ENCODE assay signal across 20 mouse cellular contexts in genomic region chr4:47605676-47606075, GRCm38 (mm10).
DNase-seq lines count a peak whose midpoint lies in the region; ATAC-seq and TF ChIP-seq lines count a peak whose summit lies in the region.
"Had no signal": no experiment of that assay in that cellular context is flagged by ENCODE, and none has a peak within 500 bp of the region (broad histone marks: within the 10 kb centered on the region; RNA-seq: fewer than 3 reads in every experiment).

No protein-coding gene starts in this region.

- 63% methylated on average over 4 of the region's 4 CpGs for WGBS in liver, embryonic 12.5 days (ENCODE audit: insufficient replicate concordance)
- WGBS in hindbrain, embryonic 14.5 days, result 87% methylated on average over 4 of the region's 4 CpGs

- 0 out of 2 replicates have a peak overlapping the region, but pooled peaks have one; percentile 24 for H3K27ac ChIP-seq in gastrocnemius, adult 2 months
- H3K27ac ChIP-seq in liver, embryonic 12.5 days, result no peak overlapping the region
- H3K27ac ChIP-seq in hindbrain, embryonic 14.5 days, result no peak overlapping the region
- H3K27ac ChIP-seq: embryonic facial prominence, embryonic 13.5 days; forebrain, embryonic 12.5 days; hindbrain, embryonic 12.5 days; hindbrain, postnatal 0 days had no signal

- intact Hi-C loops in gastrocnemius, adult 2 months (cut with DNase I), result no loop called here

- no peak overlapping the region for H3K9ac ChIP-seq in liver, embryonic 12.5 days
- no peak overlapping the region for H3K9ac ChIP-seq in hindbrain, embryonic 14.5 days
- H3K9ac ChIP-seq: embryonic facial prominence, embryonic 13.5 days; forebrain, embryonic 12.5 days; hindbrain, embryonic 12.5 days had no signal

- H3K4me1 ChIP-seq in liver, embryonic 12.5 days, result no peaks in the 10 kb centered on the region
- 0 out of 2 replicates have a peak, but pooled peaks cover 6% of the 10 kb centered on the region for H3K4me1 ChIP-seq in hindbrain, embryonic 14.5 days (replicated peaks; ENCODE audit: control insufficient read depth, insufficient read depth, low read length)

- no peak for ATAC-seq in liver, embryonic 12.5 days
- ATAC-seq in hindbrain, embryonic 14.5 days (ENCODE audit: low FRiP score), result no peak
- ATAC-seq: CD4-positive, CD25-positive, alpha-beta regulatory T cell, adult 4 months; forebrain, embryonic 16.5 days; hindbrain, postnatal 0 days had no signal

- 0 out of 2 replicates have a peak, but pooled peaks cover 4% of the 10 kb centered on the region for H3K27me3 ChIP-seq in liver, embryonic 12.5 days (replicated peaks)
- H3K27me3 ChIP-seq in hindbrain, embryonic 14.5 days (ENCODE audit: control insufficient read depth, insufficient read depth, low read length), result no peaks in the 10 kb centered on the region
- H3K27me3 ChIP-seq: embryonic facial prominence, embryonic 13.5 days; forebrain, embryonic 12.5 days; hindbrain, embryonic 12.5 days had no signal

- no peaks in the 10 kb centered on the region for H3K36me3 ChIP-seq in liver, embryonic 12.5 days
- H3K36me3 ChIP-seq in hindbrain, embryonic 14.5 days (replicated peaks; ENCODE audit: control insufficient read depth, insufficient read depth), result no peaks in the 10 kb centered on the region
- H3K36me3 ChIP-seq: embryonic facial prominence, embryonic 13.5 days; forebrain, embryonic 12.5 days; G1E; hindbrain, embryonic 12.5 days had no signal

- TF ChIP-seq CTCF in gastrocnemius, adult 2 months (IDR thresholded peaks at IDR 0.05), result no peak

- H3K9me3 ChIP-seq in liver, embryonic 12.5 days (replicated peaks), result no peaks in the 10 kb centered on the region
- no peaks in the 10 kb centered on the region for H3K9me3 ChIP-seq in hindbrain, embryonic 14.5 days (ENCODE audit: control insufficient read depth, low read length)
- H3K9me3 ChIP-seq: embryonic facial prominence, embryonic 13.5 days; forebrain, embryonic 12.5 days; G1E; hindbrain, embryonic 12.5 days had no signal

- no peak for DNase-seq in gastrocnemius, adult 2 months
- no peak for DNase-seq in gastrocnemius, adult 18-20 months (ENCODE audit: low spot score)
- peak; percentile 24 for DNase-seq in brain, adult 2 months (ENCODE audit: low read depth, low spot score)
- DNase-seq in cerebellum, adult 9-10 months, result peak; percentile 53
- DNase-seq in cerebellum, postnatal 25 days, result peak; percentile 53 to 61
- no peak for DNase-seq in B cell, adult 2 months
- no peak for DNase-seq in hindbrain, embryonic 14.5 days (ENCODE audit: low spot score)
- DNase-seq: adrenal gland, postnatal 10 days; gastrocnemius, postnatal 25 days; heart, postnatal 10 days; heart, postnatal 4 days; kidney, adult 11 months had no signal

- H3K4me3 ChIP-seq in gastrocnemius, adult 2 months, result no peak overlapping the region
- no peak overlapping the region for H3K4me3 ChIP-seq in liver, embryonic 12.5 days
- no peak overlapping the region for H3K4me3 ChIP-seq in hindbrain, embryonic 14.5 days (replicated peaks; ENCODE audit: low read length)
- H3K4me3 ChIP-seq: embryonic facial prominence, embryonic 13.5 days; forebrain, embryonic 12.5 days; hindbrain, embryonic 12.5 days had no signal

- H3K4me2 ChIP-seq in liver, embryonic 12.5 days, result no peak overlapping the region
- no peak overlapping the region for H3K4me2 ChIP-seq in hindbrain, embryonic 14.5 days (replicated peaks)
- H3K4me2 ChIP-seq: embryonic facial prominence, embryonic 13.5 days; forebrain, embryonic 12.5 days; hindbrain, embryonic 12.5 days had no signal

Comparison
In these comparisons a context has a peak if more than half of its experiments do, and no peak if none do; other contexts are left out.
1. DNase-seq: peak in brain, adult 2 months (single experiment), cerebellum, adult 9-10 months (single experiment) and cerebellum, postnatal 25 days (2 of 2); none in gastrocnemius, adult 2 months (single experiment), gastrocnemius, adult 18-20 months (single experiment), B cell, adult 2 months (0 of 2) and hindbrain, embryonic 14.5 days (single experiment).